Mouse (Mus musculus): ENCODE data around the gene Glrb.

Gene Glrb

GRCm38 (mm10) chr3:80913111-80913778 is at the start of gene Glrb:
Gene Glrb, minus strand, starts transcription at chr3:80913660.
- in situ Hi-C loops (cut with MboI; ENCODE audit: low pct_unique_long_range_greater_than_20kb in 1 of 2, low sequenced_read_pairs in 2 of 2, unreplicated experiment in 1 of 2): no loop called here

- in situ Hi-C loops (cut with MboI; ENCODE audit: low pct_unique_long_range_greater_than_20kb in 1 of 2, low sequenced_read_pairs in 2 of 2, unreplicated experiment in 1 of 2): no loop called here
Observed at GRCm38 (mm10) chr3:80959965-80960364, 46.5 kb upstream of the Glrb start.

- in situ Hi-C loops (cut with MboI; ENCODE audit: low pct_unique_long_range_greater_than_20kb in 1 of 2, low sequenced_read_pairs in 2 of 2, unreplicated experiment in 1 of 2): no loop called here
Observed at GRCm38 (mm10) chr3:80958591-80958990, 45.1 kb upstream of the Glrb start.

GRCm38 (mm10) chr3:80913779-80914284 is 372 bp upstream of the Glrb start:
- in situ Hi-C loops (cut with MboI; ENCODE audit: low pct_unique_long_range_greater_than_20kb in 1 of 2, low sequenced_read_pairs in 2 of 2, unreplicated experiment in 1 of 2): no loop called here

- in situ Hi-C loops (cut with MboI; ENCODE audit: low pct_unique_long_range_greater_than_20kb in 1 of 2, low sequenced_read_pairs in 2 of 2, unreplicated experiment in 1 of 2): no loop called here
Observed at GRCm38 (mm10) chr3:80894745-80895480, 18.5 kb downstream of the Glrb start.

GRCm38 (mm10) chr3:80894328-80894727 is 19.1 kb downstream of the Glrb start:
- in situ Hi-C loops (cut with MboI; ENCODE audit: low pct_unique_long_range_greater_than_20kb in 1 of 2, low sequenced_read_pairs in 2 of 2, unreplicated experiment in 1 of 2): no loop called here

GRCm38 (mm10) chr3:80893055-80893690 is 20.3 kb downstream of the Glrb start:
- in situ Hi-C loops (cut with MboI; ENCODE audit: low pct_unique_long_range_greater_than_20kb in 1 of 2, low sequenced_read_pairs in 2 of 2, unreplicated experiment in 1 of 2): no loop called here

GRCm38 (mm10) chr3:80891087-80891486 is 22.4 kb downstream of the Glrb start:
- in situ Hi-C loops (cut with MboI; ENCODE audit: low pct_unique_long_range_greater_than_20kb in 1 of 2, low sequenced_read_pairs in 2 of 2, unreplicated experiment in 1 of 2): no loop called here

- in situ Hi-C loops (cut with MboI; ENCODE audit: low pct_unique_long_range_greater_than_20kb in 1 of 2, low sequenced_read_pairs in 2 of 2, unreplicated experiment in 1 of 2): no loop called here
Observed at GRCm38 (mm10) chr3:80885174-80885573, 28.3 kb downstream of the Glrb start.

- in situ Hi-C loops (cut with MboI; ENCODE audit: low pct_unique_long_range_greater_than_20kb in 1 of 2, low sequenced_read_pairs in 2 of 2, unreplicated experiment in 1 of 2): no loop called here
Observed at GRCm38 (mm10) chr3:80883601-80884000, 29.9 kb downstream of the Glrb start.

GRCm38 (mm10) chr3:80880660-80881293 is 32.7 kb downstream of the Glrb start:
- in situ Hi-C loops (cut with MboI; ENCODE audit: low pct_unique_long_range_greater_than_20kb in 1 of 2, low sequenced_read_pairs in 2 of 2, unreplicated experiment in 1 of 2): no loop called here

GRCm38 (mm10) chr3:80878571-80878970 is 34.9 kb downstream of the Glrb start:
- in situ Hi-C loops (cut with MboI; ENCODE audit: low pct_unique_long_range_greater_than_20kb in 1 of 2, low sequenced_read_pairs in 2 of 2, unreplicated experiment in 1 of 2): no loop called here

GRCm38 (mm10) chr3:80874690-80875353 is 38.6 kb downstream of the Glrb start:
- in situ Hi-C loops (cut with MboI; ENCODE audit: low pct_unique_long_range_greater_than_20kb in 1 of 2, low sequenced_read_pairs in 2 of 2, unreplicated experiment in 1 of 2): no loop called here

- in situ Hi-C loops (cut with MboI; ENCODE audit: low pct_unique_long_range_greater_than_20kb in 1 of 2, low sequenced_read_pairs in 2 of 2, unreplicated experiment in 1 of 2): no loop called here
Observed at GRCm38 (mm10) chr3:80874081-80874480, 39.4 kb downstream of the Glrb start.

- in situ Hi-C loops (cut with MboI; ENCODE audit: low pct_unique_long_range_greater_than_20kb in 1 of 2, low sequenced_read_pairs in 2 of 2, unreplicated experiment in 1 of 2): no loop called here
Observed at GRCm38 (mm10) chr3:80871472-80872171, 41.8 kb downstream of the Glrb start.

- in situ Hi-C loops (cut with MboI; ENCODE audit: low pct_unique_long_range_greater_than_20kb in 1 of 2, low sequenced_read_pairs in 2 of 2, unreplicated experiment in 1 of 2): no loop called here
Observed at GRCm38 (mm10) chr3:80867328-80867727, 46.1 kb downstream of the Glrb start.

- in situ Hi-C loops (cut with MboI; ENCODE audit: low pct_unique_long_range_greater_than_20kb in 1 of 2, low sequenced_read_pairs in 2 of 2, unreplicated experiment in 1 of 2): no loop called here
Observed at GRCm38 (mm10) chr3:80852912-80853507, 60.5 kb downstream of the Glrb start.

GRCm38 (mm10) chr3:80850947-80851346 is 62.5 kb downstream of the Glrb start:
- in situ Hi-C loops (cut with MboI; ENCODE audit: low pct_unique_long_range_greater_than_20kb in 1 of 2, low sequenced_read_pairs in 2 of 2, unreplicated experiment in 1 of 2): no loop called here
